Mouse (Mus musculus) brain, embryonic 14.5 days (tissue): ENCODE measurements at regions not wholly inside any gene's neighbourhood (a gene's known extent, or its start where the extent isn't known, plus 50 kb on each side); places are given as distances from the start of the nearest gene placed in this dataset.

Experiments
- CTCF ChIP-seq: fragments of 200-500 bp; IDR thresholded peaks from 2 replicates; pipeline ENCODE4 v1.5.1; 2012; ENCODE audit warnings: inconsistent platforms, mild to moderate bottlenecking, moderate library complexity, borderline replicate concordance; ENCODE audit not compliant: insufficient read depth, insufficient read length; ENCODE audit errors: extremely low read depth
- POLR2A ChIP-seq: fragments of 200-500 bp; IDR thresholded peaks from 2 replicates; pipeline ENCODE4 v1.6.1; 2012; ENCODE audit warnings: mild to moderate bottlenecking, inconsistent platforms, borderline replicate concordance; ENCODE audit not compliant: poor library complexity, insufficient read depth, insufficient read length, severe bottlenecking; ENCODE audit errors: extremely low read depth

DNA sequence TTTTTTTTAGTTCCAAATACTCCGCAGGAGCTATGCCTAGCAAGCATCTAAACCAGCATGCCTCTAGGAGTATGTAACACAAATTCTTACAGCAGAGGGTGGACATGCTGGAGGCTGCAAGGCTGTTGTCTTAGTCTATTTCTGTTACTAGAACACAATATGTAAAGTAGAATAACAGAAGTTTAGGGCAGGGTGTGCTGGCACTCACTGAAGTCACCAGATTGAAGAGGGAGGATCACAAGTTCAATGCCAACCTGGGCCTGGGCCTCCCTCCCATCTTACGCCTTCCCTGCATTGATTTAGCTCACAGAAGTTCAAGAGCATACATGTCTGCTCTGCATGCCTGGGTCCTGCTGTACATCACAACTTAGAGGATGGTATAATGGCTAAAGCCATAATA lies 280.3 kb upstream of the Fam92a start:
- TF ChIP-seq CTCF, result no peak
- TF ChIP-seq POLR2A, result no peak
